Mouse (Mus musculus): Measurements from ENCODE around the gene Dupd1.

DNA sequence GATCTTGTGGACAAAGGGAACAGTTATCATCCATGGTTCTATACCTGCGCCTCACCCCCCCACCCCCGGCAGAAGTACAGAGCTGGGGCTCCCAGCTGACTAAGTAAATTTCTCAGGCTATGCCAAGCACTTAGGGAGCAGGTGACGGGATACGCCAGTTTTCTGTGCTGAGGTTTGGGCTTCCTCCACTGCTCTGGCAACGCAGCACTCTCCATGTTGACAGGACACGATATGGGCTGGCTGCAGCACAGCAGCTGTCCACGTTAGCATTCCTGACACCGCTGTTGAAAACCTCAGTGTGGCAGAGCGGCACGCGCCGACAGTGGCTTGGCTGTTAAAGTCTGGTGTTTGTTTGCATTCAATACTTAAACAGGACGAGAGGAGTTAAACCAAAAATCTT lies 55.2 kb downstream of the Dupd1 start:
- no peak for TF ChIP-seq CTCF (IDR thresholded peaks at IDR 0.05; ENCODE audit: low read depth)
- no peak for TF ChIP-seq EP300 (IDR thresholded peaks at IDR 0.05; ENCODE audit: low read depth)

Measured in heart, postnatal 0 days (tissue).